18 mouse cellular contexts compared by ENCODE assay signal in the genomic region with DNA sequence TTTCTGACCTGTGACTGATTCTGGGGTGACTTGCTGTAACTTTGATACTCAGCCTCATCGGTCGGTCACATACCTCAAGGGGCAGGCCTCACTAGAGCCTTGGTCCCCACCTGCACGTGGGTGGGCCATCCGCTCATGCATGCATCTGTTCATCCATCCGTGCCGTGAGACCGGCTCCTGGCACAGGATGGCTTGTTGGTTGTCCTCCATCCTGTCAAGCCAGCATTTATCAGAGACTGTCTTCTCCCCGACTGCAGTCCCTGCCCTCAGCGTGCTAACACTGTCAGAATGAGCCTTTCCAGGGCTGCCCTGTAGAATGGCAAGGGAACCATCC.
DNase-seq lines count a peak whose midpoint lies in the region; ATAC-seq and TF ChIP-seq lines count a peak whose summit lies in the region.
"Had no signal": no experiment of that assay in that cellular context is flagged by ENCODE, and none has a peak within 500 bp of the region (broad histone marks: within the 10 kb centered on the region; RNA-seq: fewer than 3 reads in every experiment).

No protein-coding gene starts in this region.

- H3K27ac ChIP-seq in hindbrain, embryonic 11.5 days (ENCODE audit: low read depth, low read length): no peak overlapping the region
- H3K27ac ChIP-seq in hindbrain, embryonic 12.5 days: no peak overlapping the region
- H3K27ac ChIP-seq in midbrain, embryonic 11.5 days (ENCODE audit: low read depth, low read length): no peak overlapping the region
- no peak overlapping the region for H3K27ac ChIP-seq in midbrain, embryonic 15.5 days
- no peak overlapping the region for H3K27ac ChIP-seq in hindbrain, embryonic 16.5 days (ENCODE audit: low read depth, low read length)
- no peak overlapping the region for H3K27ac ChIP-seq in lung, postnatal 0 days (ENCODE audit: low read length)
- H3K27ac ChIP-seq: embryonic facial prominence, embryonic 13.5 days; gastrocnemius, adult 2 months; liver, embryonic 12.5 days; midbrain, embryonic 12.5 days; stomach, embryonic 15.5 days had no signal

- no peak overlapping the region for H3K4me2 ChIP-seq in hindbrain, embryonic 11.5 days (replicated peaks; ENCODE audit: low read depth, low read length)
- H3K4me2 ChIP-seq in hindbrain, embryonic 12.5 days (replicated peaks): no peak overlapping the region
- no peak overlapping the region for H3K4me2 ChIP-seq in midbrain, embryonic 11.5 days
- H3K4me2 ChIP-seq in midbrain, embryonic 15.5 days: no peak overlapping the region
- H3K4me2 ChIP-seq in hindbrain, embryonic 16.5 days (ENCODE audit: low read length): no peak overlapping the region
- no peak overlapping the region for H3K4me2 ChIP-seq in lung, postnatal 0 days (replicated peaks; ENCODE audit: low read depth, low read length)
- H3K4me2 ChIP-seq: embryonic facial prominence, embryonic 13.5 days; liver, embryonic 12.5 days; stomach, embryonic 15.5 days had no signal

- H3K9ac ChIP-seq in hindbrain, embryonic 11.5 days (ENCODE audit: low read depth, low read length): no peak overlapping the region
- H3K9ac ChIP-seq in hindbrain, embryonic 12.5 days: no peak overlapping the region
- no peak overlapping the region for H3K9ac ChIP-seq in midbrain, embryonic 11.5 days (ENCODE audit: low read length)
- H3K9ac ChIP-seq in midbrain, embryonic 15.5 days: no peak overlapping the region
- peak overlapping the region; percentile 31 for H3K9ac ChIP-seq in hindbrain, embryonic 16.5 days (ENCODE audit: low read depth, low read length)
- H3K9ac ChIP-seq in lung, postnatal 0 days (replicated peaks; ENCODE audit: low read depth): no peak overlapping the region
- H3K9ac ChIP-seq: embryonic facial prominence, embryonic 13.5 days; liver, embryonic 12.5 days; midbrain, embryonic 12.5 days; stomach, embryonic 15.5 days had no signal

- no peaks in the 10 kb centered on the region for H3K9me3 ChIP-seq in hindbrain, embryonic 11.5 days (ENCODE audit: control insufficient read depth, low read length)
- no peaks in the 10 kb centered on the region for H3K9me3 ChIP-seq in hindbrain, embryonic 12.5 days (replicated peaks)
- no peaks in the 10 kb centered on the region for H3K9me3 ChIP-seq in midbrain, embryonic 11.5 days (ENCODE audit: control insufficient read depth, low read length)
- H3K9me3 ChIP-seq in midbrain, embryonic 15.5 days: no peaks in the 10 kb centered on the region
- peaks cover 77% of the 10 kb centered on the region for H3K9me3 ChIP-seq in G1E (replicated peaks)
- H3K9me3 ChIP-seq in hindbrain, embryonic 16.5 days (ENCODE audit: control insufficient read depth, low read length): no peaks in the 10 kb centered on the region
- no peaks in the 10 kb centered on the region for H3K9me3 ChIP-seq in lung, postnatal 0 days (ENCODE audit: low read length)
- H3K9me3 ChIP-seq: embryonic facial prominence, embryonic 13.5 days; liver, embryonic 12.5 days; midbrain, embryonic 12.5 days; stomach, embryonic 15.5 days had no signal

- no peaks in the 10 kb centered on the region for H3K36me3 ChIP-seq in hindbrain, embryonic 11.5 days (ENCODE audit: control insufficient read depth, insufficient read depth, low read length)
- H3K36me3 ChIP-seq in hindbrain, embryonic 12.5 days: no peaks in the 10 kb centered on the region
- no peaks in the 10 kb centered on the region for H3K36me3 ChIP-seq in midbrain, embryonic 11.5 days (ENCODE audit: control insufficient read depth, insufficient read depth, low read length)
- H3K36me3 ChIP-seq in midbrain, embryonic 15.5 days (replicated peaks): no peaks in the 10 kb centered on the region
- H3K36me3 ChIP-seq in G1E (replicated peaks): no peaks in the 10 kb centered on the region
- no peaks in the 10 kb centered on the region for H3K36me3 ChIP-seq in hindbrain, embryonic 16.5 days (ENCODE audit: control insufficient read depth, insufficient read depth, low read length)
- H3K36me3 ChIP-seq in lung, postnatal 0 days (ENCODE audit: insufficient read depth, low read length): no peaks in the 10 kb centered on the region
- H3K36me3 ChIP-seq: embryonic facial prominence, embryonic 13.5 days; liver, embryonic 12.5 days; midbrain, embryonic 12.5 days; stomach, embryonic 15.5 days had no signal

- DNase-seq in hindbrain, embryonic 11.5 days (ENCODE audit: low spot score): no peak
- no peak for DNase-seq in midbrain, embryonic 11.5 days (ENCODE audit: low spot score, missing footprints)
- DNase-seq in G1E (ENCODE audit: low spot score): no peak
- DNase-seq in lung, postnatal 0 days (ENCODE audit: low spot score): no peak
- DNase-seq: cerebellum, adult 2 months; gastrocnemius, adult 2 months; heart, adult 18-20 months; heart, postnatal 10 days; lung, postnatal 10 days; thymus, postnatal 25 days had no signal

- no peak for TF ChIP-seq EP300 in lung, postnatal 0 days (IDR thresholded peaks at IDR 0.05)

- ATAC-seq in hindbrain, embryonic 11.5 days (ENCODE audit: low FRiP score): 0 out of 2 replicates have a peak, but pooled peaks have one; percentile 8
- ATAC-seq in hindbrain, embryonic 12.5 days (ENCODE audit: low FRiP score): no peak
- ATAC-seq in midbrain, embryonic 11.5 days (ENCODE audit: low FRiP score): 0 out of 2 replicates have a peak, but pooled peaks have one; percentile 2
- no peak for ATAC-seq in midbrain, embryonic 15.5 days (replicated peaks)
- no peak for ATAC-seq in G1E (ENCODE audit: extremely low read depth, insufficient number of reproducible peaks, low FRiP score, poor library complexity, severe bottlenecking)
- ATAC-seq in hindbrain, embryonic 16.5 days: no peak
- ATAC-seq in lung, postnatal 0 days: no peak

- peaks cover 8% of the 10 kb centered on the region; the same call in 1 of the 2 replicates for H3K4me1 ChIP-seq in hindbrain, embryonic 11.5 days (replicated peaks; ENCODE audit: control insufficient read depth, insufficient read depth, low read length)
- H3K4me1 ChIP-seq in hindbrain, embryonic 12.5 days: peaks cover 26% of the 10 kb centered on the region
- H3K4me1 ChIP-seq in midbrain, embryonic 11.5 days (ENCODE audit: control insufficient read depth, insufficient read depth, low read length): peaks cover 25% of the 10 kb centered on the region
- peaks cover 17% of the 10 kb centered on the region for H3K4me1 ChIP-seq in midbrain, embryonic 15.5 days
- H3K4me1 ChIP-seq in G1E (ENCODE audit: insufficient read depth, low read depth, low read length): no peaks in the 10 kb centered on the region
- peaks cover 16% of the 10 kb centered on the region for H3K4me1 ChIP-seq in hindbrain, embryonic 16.5 days (ENCODE audit: control insufficient read depth, insufficient read depth, low read depth, low read length)
- H3K4me1 ChIP-seq in lung, postnatal 0 days (ENCODE audit: insufficient read depth, low read depth, low read length): no peaks in the 10 kb centered on the region

- no peak overlapping the region for H3K4me3 ChIP-seq in hindbrain, embryonic 11.5 days (ENCODE audit: low read depth, low read length)
- no peak overlapping the region for H3K4me3 ChIP-seq in hindbrain, embryonic 12.5 days
- H3K4me3 ChIP-seq in midbrain, embryonic 11.5 days (ENCODE audit: low read depth, low read length): no peak overlapping the region
- H3K4me3 ChIP-seq in midbrain, embryonic 15.5 days: no peak overlapping the region
- 0 out of 2 replicates have a peak overlapping the region, but pooled peaks have one; percentile 26 for H3K4me3 ChIP-seq in G1E (ENCODE audit: low read depth, low read length)
- H3K4me3 ChIP-seq in hindbrain, embryonic 16.5 days (ENCODE audit: low read length): no peak overlapping the region
- no peak overlapping the region for H3K4me3 ChIP-seq in lung, postnatal 0 days (ENCODE audit: low read depth, low read length)
- H3K4me3 ChIP-seq: embryonic facial prominence, embryonic 13.5 days; gastrocnemius, adult 2 months; liver, embryonic 12.5 days; midbrain, embryonic 12.5 days; stomach, embryonic 15.5 days had no signal

- WGBS in hindbrain, embryonic 11.5 days: 30% methylated on average over 9 of the region's 9 CpGs
- WGBS in hindbrain, embryonic 12.5 days: 28% methylated on average over 9 of the region's 9 CpGs
- 19% methylated on average over 9 of the region's 9 CpGs for WGBS in midbrain, embryonic 11.5 days
- WGBS in midbrain, embryonic 15.5 days: 28% methylated on average over 9 of the region's 9 CpGs
- 21% methylated on average over 9 of the region's 9 CpGs for WGBS in hindbrain, embryonic 16.5 days
- 76% methylated on average over 9 of the region's 9 CpGs for WGBS in lung, postnatal 0 days

- peaks cover 58% of the 10 kb centered on the region for H3K27me3 ChIP-seq in hindbrain, embryonic 11.5 days (ENCODE audit: control insufficient read depth, insufficient read depth, low read length)
- H3K27me3 ChIP-seq in hindbrain, embryonic 12.5 days: peaks cover 80% of the 10 kb centered on the region
- peaks cover 69% of the 10 kb centered on the region for H3K27me3 ChIP-seq in midbrain, embryonic 11.5 days (ENCODE audit: control insufficient read depth, insufficient read depth, low read length)
- peaks cover 16% of the 10 kb centered on the region; the same call in 1 of the 2 replicates for H3K27me3 ChIP-seq in midbrain, embryonic 15.5 days (replicated peaks)
- no peaks in the 10 kb centered on the region for H3K27me3 ChIP-seq in G1E (ENCODE audit: insufficient read depth, low read length)
- peaks cover 8% of the 10 kb centered on the region for H3K27me3 ChIP-seq in hindbrain, embryonic 16.5 days (replicated peaks; ENCODE audit: control insufficient read depth, insufficient read depth, low read length)
- no peaks in the 10 kb centered on the region for H3K27me3 ChIP-seq in lung, postnatal 0 days (replicated peaks; ENCODE audit: insufficient read depth, low read length)
- H3K27me3 ChIP-seq: CH12.LX; stomach, embryonic 15.5 days had no signal

- TF ChIP-seq CTCF in G1E (IDR thresholded peaks at IDR 0.05; ENCODE audit: low read depth, low read length): no peak
- TF ChIP-seq CTCF in lung, postnatal 0 days (IDR thresholded peaks at IDR 0.05): no peak

Comparison
In these comparisons a context has a peak if more than half of its experiments do, and no peak if none do; other contexts are left out.
1. ATAC-seq: peak in hindbrain, embryonic 11.5 days (single experiment) and midbrain, embryonic 11.5 days (single experiment); none in hindbrain, embryonic 12.5 days (single experiment), midbrain, embryonic 15.5 days (single experiment), G1E (single experiment), hindbrain, embryonic 16.5 days (single experiment) and lung, postnatal 0 days (single experiment).